Mouse (Mus musculus) kidney, adult 2 months (tissue): ENCODE measurements around the gene Uvrag. TPM values are rescaled to one million over a fixed set of nuclear protein-coding genes. Genes with fewer than 3 reads are reported as not detected.

ENCODE experiments used
- DNase-seq: peaks from one replicate; pipeline ENCODE4 v3.0.0; 2021
- H3K27ac ChIP-seq: fragments of 200-500 bp; 2 replicates; pipeline ENCODE4 v1.5.1; 2012; ENCODE audit warnings: low read depth, low read length, control low read depth, inconsistent platforms; ENCODE audit not compliant: insufficient read depth
- H3K27me3 ChIP-seq: fragments of 200-500 bp; replicated peaks from 2 replicates; pipeline ENCODE4 v1.6.1; 2012; ENCODE audit warnings: mild to moderate bottlenecking, moderate library complexity, low read length, inconsistent platforms; ENCODE audit not compliant: control insufficient read depth, insufficient read depth
- H3K36me3 ChIP-seq: fragments of 200-500 bp; 2 replicates; pipeline ENCODE4 v1.6.1; 2012; ENCODE audit warnings: mild to moderate bottlenecking, moderate library complexity, low read length, inconsistent platforms; ENCODE audit not compliant: control insufficient read depth, insufficient read depth
- H3K4me1 ChIP-seq: fragments of 200-500 bp; 2 replicates; pipeline ENCODE4 v1.6.1; 2011; ENCODE audit warnings: low read length; ENCODE audit not compliant: control insufficient read depth, insufficient read depth
- H3K4me3 ChIP-seq: fragments of 200-500 bp; 2 replicates; pipeline ENCODE4 v1.5.1; 2011; ENCODE audit warnings: mild to moderate bottlenecking, low read depth, low read length, control low read depth; ENCODE audit not compliant: insufficient read depth
- CTCF ChIP-seq: fragments of 200-500 bp; conservative IDR thresholded peaks from 2 replicates; pipeline ENCODE4 v1.5.1; 2011; ENCODE audit warnings: low read depth, mild to moderate bottlenecking, control low read depth, low read length, moderate library complexity, mixed read lengths; ENCODE audit not compliant: insufficient read depth, insufficient read length
- POLR2A ChIP-seq: fragments of 200-500 bp; IDR thresholded peaks from one replicate; pipeline ENCODE4 v1.6.1; 2011; ENCODE audit warnings: low read depth, low read length, control low read depth
- WGBS: fragments of 180-500 bp; shearing (Covaris S2); methylation state at CpG from one replicate; pipeline ENCODE4 v1.1.7; 2018; 5-methylcytosine and 5-hydroxymethylcytosine counted together
- polyA plus RNA-seq: library from polyadenylated mRNA; depleted of rRNA; stranded (reverse); fragments of >200 nt; gene quantifications from 2 replicates; pipeline ENCODE4 v1.2.3, GENCODE M21; 2012; rRNA removed

Gene Uvrag
- 8.0 and 17.0 TPM in 2 replicates for polyA plus RNA-seq

DNA sequence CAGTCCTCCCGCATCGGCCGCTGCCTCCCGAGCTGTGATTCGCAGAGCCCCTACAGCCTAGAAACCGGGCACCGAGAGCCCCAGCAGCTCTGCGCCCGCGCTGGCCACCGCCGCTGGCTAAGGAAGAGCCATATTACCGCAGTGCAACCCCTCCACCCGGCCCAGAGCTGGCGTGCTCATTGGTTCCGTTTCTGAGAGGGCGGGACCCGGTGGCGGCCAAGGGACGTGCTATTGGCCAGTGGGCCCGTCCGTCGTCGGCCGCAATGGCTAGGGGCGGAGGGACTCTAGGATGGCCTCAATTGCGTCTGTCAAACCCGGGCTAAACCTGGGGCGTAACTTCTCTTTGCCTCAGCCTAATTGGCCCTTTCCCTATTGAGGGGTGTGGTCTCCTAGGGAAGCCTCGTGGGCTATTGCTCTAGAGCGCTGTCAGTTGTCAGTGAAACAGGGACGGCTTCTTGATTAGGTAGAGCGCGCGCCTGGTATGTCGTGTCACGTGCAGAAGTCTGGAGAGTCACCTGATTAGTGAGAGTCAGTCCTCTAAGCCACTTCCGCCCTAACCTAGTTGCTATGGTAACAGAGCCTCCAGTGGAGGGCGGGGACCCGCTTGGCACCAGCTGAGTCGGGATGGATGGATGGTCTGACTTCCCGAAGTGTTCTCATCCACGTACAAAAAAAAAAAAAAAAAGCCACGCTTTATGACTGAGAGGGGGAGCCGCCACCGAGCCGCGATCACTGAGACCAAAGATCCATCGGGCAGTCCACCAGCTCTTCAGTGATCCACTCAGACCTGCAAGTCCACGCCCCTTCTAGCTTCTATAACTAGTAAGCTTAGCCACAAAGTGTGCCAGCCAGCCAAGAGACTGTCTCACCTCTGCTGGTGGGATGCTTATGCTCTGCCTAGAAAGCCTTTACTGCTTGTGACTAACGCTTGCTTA is at the start of gene Uvrag:
TSS of gene Uvrag (minus strand) at position 158 of the 935 bp plus-strand sequence.
- Histone ChIP-seq H3K36me3 (no peaks in the 10 kb centered on the region), H3K4me1 (peaks cover 9% of the 10 kb centered on the region; the same call in 1 of the 2 replicates), H3K27ac (peak within 1 kb of the TSS; percentile 77), H3K27me3 (no peaks in the 10 kb centered on the region), H3K4me3 (peak within 1 kb of the TSS; percentile 75)
- peak; percentile 100 for DNase-seq
- WGBS = 1% methylated on average over 51 of the region's 51 CpGs
- TF ChIP-seq CTCF (no peak), POLR2A (peak; percentile 46)

DNA sequence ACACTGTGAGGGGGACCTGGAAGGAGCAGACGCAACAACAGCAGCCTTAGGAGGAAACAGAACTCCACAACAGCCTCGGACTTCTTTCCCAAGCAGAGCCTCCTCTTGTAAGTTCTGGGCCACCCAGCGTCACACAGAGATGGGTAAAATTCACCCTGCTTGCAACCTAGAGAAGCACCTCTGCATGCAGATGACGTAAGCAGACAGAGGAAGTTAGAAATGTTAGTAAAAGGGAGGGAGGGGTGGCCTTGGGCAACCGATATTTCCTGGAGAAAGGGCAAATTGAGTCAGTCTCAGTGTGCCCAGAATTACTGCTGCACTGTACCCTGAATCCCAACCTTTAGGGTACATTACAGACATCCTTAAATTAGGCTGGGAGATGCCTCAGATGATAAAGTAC is 48.9 kb upstream of the Uvrag start:
- DNase-seq = no peak
- Histone ChIP-seq H3K36me3 (no peaks in the 10 kb centered on the region), H3K4me3 (no peak overlapping the region), H3K4me1 (peaks cover 5% of the 10 kb centered on the region), H3K27ac (no peak overlapping the region), H3K27me3 (no peaks in the 10 kb centered on the region)
- no peak for TF ChIP-seq POLR2A
- TF ChIP-seq CTCF = no peak
- 84% methylated on average over 5 of the region's 5 CpGs for WGBS

- no peak overlapping the region for H3K27ac ChIP-seq
- DNase-seq = no peak
- H3K27me3 ChIP-seq = no peaks in the 10 kb centered on the region
- whole genome bisulfite sequencing = 90% methylated on average over 6 of the region's 6 CpGs
- no peak for TF ChIP-seq POLR2A
- H3K36me3 ChIP-seq = no peaks in the 10 kb centered on the region
- no peaks in the 10 kb centered on the region for H3K4me1 ChIP-seq
- H3K4me3 ChIP-seq = no peak overlapping the region
Measured at GRCm38 (mm10) chr7:99188630-99189029, 47.7 kb upstream of the Uvrag start.

DNA sequence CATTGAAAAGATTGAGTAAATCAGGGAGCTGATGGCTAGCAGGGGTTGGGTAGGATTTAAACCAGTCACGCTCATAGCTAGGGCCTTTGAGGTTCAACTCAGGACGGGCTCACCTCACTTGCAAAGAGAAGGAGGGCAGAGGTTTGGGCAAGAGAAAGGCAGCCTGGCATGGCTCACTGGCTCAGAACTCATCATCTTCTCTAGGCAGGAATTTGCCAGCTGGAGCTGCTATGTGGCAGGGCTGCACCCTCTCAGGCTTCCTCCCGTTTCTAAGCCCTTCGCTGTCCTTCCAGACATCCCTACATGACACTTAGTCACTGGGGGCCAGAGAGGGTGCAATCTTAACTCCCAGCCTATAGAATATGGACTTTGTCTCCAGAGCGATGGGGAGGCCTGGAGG is 46.5 kb upstream of the Uvrag start:
- DNase-seq = no peak
- WGBS = 78% methylated on average over 5 of the region's 5 CpGs
- H3K4me3 ChIP-seq = no peak overlapping the region
- no peaks in the 10 kb centered on the region for H3K27me3 ChIP-seq
- no peak for TF ChIP-seq CTCF
- no peak for TF ChIP-seq POLR2A
- H3K27ac ChIP-seq = no peak overlapping the region
- H3K36me3 ChIP-seq = no peaks in the 10 kb centered on the region
- H3K4me1 ChIP-seq = peaks cover 3% of the 10 kb centered on the region; the same call in 1 of the 2 replicates

DNA sequence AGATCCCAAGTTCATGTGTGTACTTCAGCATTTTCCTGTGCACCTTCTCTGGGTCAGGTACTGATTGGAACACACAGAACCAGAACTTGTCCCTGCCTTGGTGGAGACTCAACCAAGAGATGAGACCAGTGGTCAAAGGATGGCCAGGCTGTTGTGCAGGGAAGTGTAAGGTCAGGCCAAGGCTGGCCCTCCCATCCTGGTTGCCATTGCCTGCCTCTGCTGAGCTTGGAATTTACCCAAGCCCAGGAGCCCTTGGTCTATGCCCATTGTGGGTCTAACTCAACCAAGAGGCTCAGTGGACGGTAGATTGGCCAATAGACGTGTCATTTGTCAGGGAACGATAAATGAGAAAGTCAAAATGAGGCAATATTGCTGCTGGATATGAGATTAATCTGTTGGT is 44.5 kb upstream of the Uvrag start:
- H3K36me3 ChIP-seq = no peaks in the 10 kb centered on the region
- no peak for TF ChIP-seq CTCF
- no peak for TF ChIP-seq POLR2A
- no peak for DNase-seq
- no peaks in the 10 kb centered on the region for H3K27me3 ChIP-seq
- no peak overlapping the region for H3K27ac ChIP-seq
- WGBS = 93% methylated on average over 3 of the region's 3 CpGs
- peaks cover 3% of the 10 kb centered on the region; the same call in 1 of the 2 replicates for H3K4me1 ChIP-seq
- H3K4me3 ChIP-seq = no peak overlapping the region

DNA sequence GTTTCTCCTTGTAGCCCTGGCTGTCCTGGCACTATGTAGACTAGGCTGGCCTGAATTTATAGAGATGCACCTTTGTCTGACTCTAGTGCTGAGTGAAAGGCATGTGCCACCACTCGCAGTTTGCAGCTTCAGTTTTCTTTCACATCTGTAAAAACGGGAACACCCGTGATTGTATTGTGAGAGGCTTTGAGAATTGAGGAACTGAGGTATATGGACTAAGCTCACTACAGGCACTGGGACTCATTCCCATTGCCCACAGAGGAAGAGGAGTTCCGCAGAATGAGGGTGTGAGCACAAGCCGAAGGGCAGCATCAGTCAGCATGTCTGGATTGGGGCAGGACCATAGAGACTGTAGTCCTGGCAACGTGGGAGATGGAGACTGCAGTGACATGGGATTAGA is 42.8 kb upstream of the Uvrag start:
- Histone ChIP-seq H3K4me1 (peaks cover 6% of the 10 kb centered on the region; the same call in 1 of the 2 replicates), H3K36me3 (no peaks in the 10 kb centered on the region), H3K27me3 (no peaks in the 10 kb centered on the region), H3K27ac (no peak overlapping the region), H3K4me3 (no peak overlapping the region)
- no peak for DNase-seq
- TF ChIP-seq CTCF (no peak), POLR2A (no peak)
- WGBS = 82% methylated on average over 6 of the region's 6 CpGs

- Histone ChIP-seq H3K4me1 (peaks cover 6% of the 10 kb centered on the region; the same call in 1 of the 2 replicates), H3K27me3 (no peaks in the 10 kb centered on the region), H3K36me3 (no peaks in the 10 kb centered on the region), H3K27ac (peak within 1 kb of the TSS; percentile 93), H3K4me3 (peak within 1 kb of the TSS; percentile 65)
- WGBS = under 1% methylated on average over 63 of the region's 63 CpGs
- TF ChIP-seq POLR2A (peak; percentile 99), CTCF (no peak)
- peak; percentile 95 for DNase-seq
Measured at GRCm38 (mm10) chr7:99182432-99183172, 41.7 kb upstream of the Uvrag start, which contains the start of gene Dgat2. Dgat2 (minus strand) TSS chr7:99182719.
